ENCODE assay signal across 17 mouse cellular contexts in the genomic region with DNA sequence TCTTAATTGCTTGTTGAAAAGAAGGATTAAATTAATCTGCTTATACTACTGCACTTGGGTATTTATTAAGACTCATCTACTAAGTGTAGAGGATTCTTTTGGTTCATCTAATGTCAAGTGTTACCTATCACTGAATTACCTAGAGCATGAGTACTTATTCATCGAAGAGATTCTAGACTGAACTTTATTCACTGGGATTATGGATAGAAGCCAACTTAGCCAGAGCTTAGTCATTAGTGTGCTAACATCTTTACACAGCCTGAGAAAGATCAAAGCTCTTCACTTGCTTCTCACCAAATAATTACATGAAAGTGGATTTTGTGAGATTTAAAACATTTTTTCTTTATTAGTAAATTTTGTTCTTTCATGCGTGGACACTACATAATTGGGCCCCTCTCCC.
"Had no signal": no experiment of that assay in that cellular context is flagged by ENCODE, and none has a peak within 500 bp of the region (broad histone marks: within the 10 kb centered on the region; RNA-seq: fewer than 3 reads in every experiment).

No protein-coding gene starts in this region.

- ATAC-seq: lung, postnatal 0 days; midbrain, embryonic 13.5 days; midbrain, embryonic 15.5 days had no signal

- H3K4me2 ChIP-seq: lung, embryonic 15.5 days; midbrain, embryonic 11.5 days; midbrain, embryonic 13.5 days; midbrain, embryonic 15.5 days; neural tube, embryonic 12.5 days; stomach, embryonic 15.5 days had no signal

- H3K4me1 ChIP-seq: lung, embryonic 15.5 days; megakaryocyte, embryonic 14.5 days; midbrain, embryonic 13.5 days; midbrain, embryonic 15.5 days; neural tube, embryonic 12.5 days; stomach, embryonic 15.5 days had no signal

- H3K9ac ChIP-seq: lung, embryonic 15.5 days; midbrain, embryonic 13.5 days; midbrain, embryonic 15.5 days; neural tube, embryonic 12.5 days; stomach, embryonic 15.5 days had no signal

- H3K27me3 ChIP-seq: lung, embryonic 15.5 days; megakaryocyte, embryonic 14.5 days; midbrain, embryonic 13.5 days; midbrain, embryonic 15.5 days; neural tube, embryonic 12.5 days; stomach, embryonic 15.5 days had no signal

- H3K4me3 ChIP-seq: lung, embryonic 15.5 days; megakaryocyte, embryonic 14.5 days; midbrain, embryonic 13.5 days; midbrain, embryonic 15.5 days; neural tube, embryonic 12.5 days; stomach, embryonic 15.5 days had no signal

- H3K36me3 ChIP-seq: lung, embryonic 15.5 days; midbrain, embryonic 13.5 days; midbrain, embryonic 15.5 days; neural tube, embryonic 12.5 days; stomach, embryonic 15.5 days had no signal

- H3K9me3 ChIP-seq: lung, embryonic 15.5 days; megakaryocyte, embryonic 14.5 days; midbrain, embryonic 13.5 days; midbrain, embryonic 15.5 days; neural tube, embryonic 12.5 days; stomach, embryonic 15.5 days had no signal

- H3K27ac ChIP-seq: lung, embryonic 15.5 days; macrophage; midbrain, embryonic 13.5 days; midbrain, embryonic 15.5 days; neural tube, embryonic 12.5 days; stomach, embryonic 15.5 days; stomach, postnatal 0 days had no signal

- DNase-seq: lung, adult 2 months; lung, postnatal 14 days; lung, postnatal 36 days; right cerebral cortex, postnatal 14 days; thymus, adult 2 months; thymus, postnatal 25 days; thymus, postnatal 4 days had no signal
